Mouse (Mus musculus) stomach, postnatal 0 days (tissue): ENCODE measurements around the gene Gm14443. TPM values are rescaled to one million over a fixed set of nuclear protein-coding genes. Genes with fewer than 3 reads are reported as not detected.
"Not testable (repeated sequence)": the region's sequence is repeated elsewhere in the genome, so short reads cannot be mapped to it uniquely, and the experiment has no call there.

ENCODE experiments used
- ATAC-seq: fragments of 200-750 bp; cut with Nextera tagmentation; 2 replicates; pipeline ENCODE4 v1.8.0; 2017; ENCODE audit not compliant: low FRiP score, low TSS enrichment
- DNase-seq: peaks from one replicate; pipeline ENCODE4 v3.0.0-alpha.2; 2016; ENCODE audit warnings: low spot score
- H3K27ac ChIP-seq: fragments of 300-500 bp; sonication (generic); replicated peaks from 2 replicates; pipeline ENCODE4 v1.5.1; 2014; ENCODE audit warnings: mild to moderate bottlenecking, control low read depth
- H3K27me3 ChIP-seq: fragments of 300-500 bp; sonication (generic); 2 replicates; pipeline ENCODE4 v1.6.1; 2014; ENCODE audit warnings: low read length; ENCODE audit not compliant: control insufficient read depth, insufficient read depth
- H3K36me3 ChIP-seq: fragments of 300-500 bp; sonication (generic); 2 replicates; pipeline ENCODE4 v1.6.1; 2014; ENCODE audit warnings: low read length, mixed read lengths; ENCODE audit not compliant: control insufficient read depth, insufficient read depth
- H3K4me1 ChIP-seq: fragments of 300-500 bp; sonication (generic); replicated peaks from 2 replicates; pipeline ENCODE4 v1.6.1; 2014; ENCODE audit warnings: antibody characterized with exemption; ENCODE audit not compliant: control insufficient read depth, insufficient read depth
- H3K4me2 ChIP-seq: fragments of 300-500 bp; sonication (generic); replicated peaks from 2 replicates; pipeline ENCODE4 v1.6.1; 2014; ENCODE audit warnings: low read depth, mild to moderate bottlenecking, control low read depth, moderate library complexity
- H3K4me3 ChIP-seq: fragments of 300-500 bp; sonication (generic); 2 replicates; pipeline ENCODE4 v1.5.1; 2014; ENCODE audit warnings: low read depth, low read length, control low read depth
- H3K9ac ChIP-seq: fragments of 300-500 bp; sonication (generic); 2 replicates; pipeline ENCODE4 v1.6.1; 2014; ENCODE audit warnings: mild to moderate bottlenecking, low read length, control low read depth, mixed read lengths
- H3K9me3 ChIP-seq: fragments of 300-500 bp; sonication (generic); 2 replicates; pipeline ENCODE4 v1.6.1; 2016; ENCODE audit warnings: low read length; ENCODE audit not compliant: control insufficient read depth
- CTCF ChIP-seq: IDR thresholded peaks from 2 replicates; pipeline ENCODE4 v1.5.1; 2016; ENCODE audit warnings: antibody characterized with exemption, low read depth, mild to moderate bottlenecking, moderate library complexity
- EP300 ChIP-seq: optimal IDR thresholded peaks from 2 replicates; pipeline ENCODE3; 2016; ENCODE audit warnings: antibody characterized with exemption
- WGBS: fragments of 180-500 bp; shearing (Covaris S2); extraction: QIAGEN DNeasy Blood & Tissue Kit; methylation state at CpG from one replicate; pipeline ENCODE4 v1.1.7; 2014; 5-methylcytosine and 5-hydroxymethylcytosine counted together
- polyA plus RNA-seq: library from polyadenylated mRNA; unstranded; fragments of >200 nt; fragmentation: Nextera tagmentation; extraction: Ambion mirVana; gene quantifications from 2 replicates; pipeline ENCODE4 v1.2.1, GENCODE M21; 2015

Gene Gm14443
- polyA plus RNA-seq, 1 experiment from 2014 or later, result 0.28 TPM

GRCm38 (mm10) chr2:175172123-175172522, 3.5 kb downstream of the Gm14443 start:
- TF ChIP-seq EP300, result no peak
- no peak for TF ChIP-seq CTCF
- H3K4me2 ChIP-seq, result no peak overlapping the region
- no peak for DNase-seq
- no peak overlapping the region for H3K4me3 ChIP-seq
- no peak overlapping the region for H3K9ac ChIP-seq
- ATAC-seq, result no peak
- 82% methylated on average over 3 of the region's 3 CpGs for WGBS
- H3K9me3 ChIP-seq, result no peaks in the 10 kb centered on the region
- H3K27ac ChIP-seq, result no peak overlapping the region
- no peaks in the 10 kb centered on the region for H3K27me3 ChIP-seq
- H3K36me3 ChIP-seq, result no peaks in the 10 kb centered on the region
- H3K4me1 ChIP-seq, result no peaks in the 10 kb centered on the region

GRCm38 (mm10) chr2:175166870-175167269, 8.8 kb downstream of the Gm14443 start:
- H3K9ac ChIP-seq, H3K4me2 ChIP-seq, ATAC-seq, H3K4me3 ChIP-seq, DNase-seq, H3K27ac ChIP-seq, H3K27me3 ChIP-seq, H3K4me1 ChIP-seq, H3K36me3 ChIP-seq, H3K9me3 ChIP-seq: not testable (repeated sequence)
- 85% methylated on average over 2 of the region's 2 CpGs for WGBS

GRCm38 (mm10) chr2:175165110-175165509, 10.6 kb downstream of the Gm14443 start:
- WGBS, result 93% methylated on average over 12 of the region's 12 CpGs
- ATAC-seq, result not testable (repeated sequence)

GRCm38 (mm10) chr2:175161438-175161837, 14.2 kb downstream of the Gm14443 start:
- not testable (repeated sequence) for DNase-seq, H3K9me3 ChIP-seq, H3K4me2 ChIP-seq, H3K36me3 ChIP-seq, H3K4me3 ChIP-seq, H3K9ac ChIP-seq, ATAC-seq, H3K4me1 ChIP-seq, H3K27ac ChIP-seq, H3K27me3 ChIP-seq
- 91% methylated on average over 4 of the region's 4 CpGs for WGBS

More at GRCm38 (mm10) chr2:175165110-175165509, 10.6 kb downstream of the Gm14443 start:
- H3K4me1 ChIP-seq, H3K27me3 ChIP-seq, H3K4me2 ChIP-seq, H3K9me3 ChIP-seq, H3K9ac ChIP-seq, H3K4me3 ChIP-seq, DNase-seq, H3K36me3 ChIP-seq, H3K27ac ChIP-seq: not testable (repeated sequence)

- Histone ChIP-seq H3K4me3 (no peak overlapping the region), H3K4me1 (no peaks in the 10 kb centered on the region), H3K9me3 (no peaks in the 10 kb centered on the region), H3K36me3 (no peaks in the 10 kb centered on the region), H3K27me3 (no peaks in the 10 kb centered on the region), H3K27ac (no peak overlapping the region), H3K9ac (no peak overlapping the region), H3K4me2 (no peak overlapping the region)
- TF ChIP-seq CTCF (no peak), EP300 (no peak)
- ATAC-seq, result no peak
- WGBS, result 81% methylated on average over 3 of the region's 3 CpGs
- DNase-seq, result no peak
Measured at GRCm38 (mm10) chr2:175158642-175159041, 17.0 kb downstream of the Gm14443 start.

GRCm38 (mm10) chr2:175156696-175157095, 19.0 kb downstream of the Gm14443 start:
- no peak for ATAC-seq
- no peak for TF ChIP-seq EP300
- 92% methylated on average over 13 of the region's 13 CpGs for WGBS

GRCm38 (mm10) chr2:175141993-175142295, 33.7 kb downstream of the Gm14443 start, which contains the start of gene Gm14399:
Gene Gm14399, minus strand, starts transcription at chr2:175142012.
- not testable (repeated sequence) for DNase-seq, H3K9ac ChIP-seq, H3K36me3 ChIP-seq, H3K4me1 ChIP-seq, H3K27me3 ChIP-seq, H3K27ac ChIP-seq, H3K9me3 ChIP-seq, ATAC-seq
- H3K4me2 ChIP-seq, result peak within 1 kb of the TSS; percentile 39
- 0% methylated on average over 1 of the region's 2 CpGs for WGBS
- H3K4me3 ChIP-seq, result peak within 1 kb of the TSS; percentile 43

More at GRCm38 (mm10) chr2:175156696-175157095, 19.0 kb downstream of the Gm14443 start:
- no peak overlapping the region for H3K27ac ChIP-seq
- no peaks in the 10 kb centered on the region for H3K9me3 ChIP-seq
- no peaks in the 10 kb centered on the region for H3K36me3 ChIP-seq
- no peak overlapping the region for H3K9ac ChIP-seq
- no peak for DNase-seq
- H3K4me3 ChIP-seq, result no peak overlapping the region
- H3K4me1 ChIP-seq, result no peaks in the 10 kb centered on the region
- no peak overlapping the region for H3K4me2 ChIP-seq
- H3K27me3 ChIP-seq, result no peaks in the 10 kb centered on the region

GRCm38 (mm10) chr2:175141118-175141992, 34.3 kb downstream of the Gm14443 start:
- Histone ChIP-seq H3K4me2 (peak overlapping the region; percentile 39), H3K4me3 (peak overlapping the region; percentile 43)
- not testable (repeated sequence) for H3K27me3 ChIP-seq, H3K27ac ChIP-seq, H3K36me3 ChIP-seq, H3K9me3 ChIP-seq, H3K4me1 ChIP-seq, DNase-seq, ATAC-seq, H3K9ac ChIP-seq
- WGBS, result 2% methylated on average over 21 of the region's 25 CpGs

- ATAC-seq, H3K4me3 ChIP-seq, H3K9me3 ChIP-seq, H3K4me2 ChIP-seq, H3K36me3 ChIP-seq, DNase-seq, H3K4me1 ChIP-seq, H3K27me3 ChIP-seq, H3K9ac ChIP-seq, H3K27ac ChIP-seq: not testable (repeated sequence)
Measured at GRCm38 (mm10) chr2:175140624-175141023, 35.0 kb downstream of the Gm14443 start.
